Mouse (Mus musculus) bone marrow, adult 2 months (tissue): ENCODE measurements around the gene Serinc1. TPM values are rescaled to one million over a fixed set of nuclear protein-coding genes. Genes with fewer than 3 reads are reported as not detected.

Experiments
- H3K27ac ChIP-seq: fragments of 200-500 bp; 2 replicates; pipeline ENCODE4 v1.5.1; 2012; ENCODE audit warnings: low read depth, mild to moderate bottlenecking, control low read depth, inconsistent platforms, low read length; ENCODE audit not compliant: control insufficient read depth, poor library complexity, insufficient read depth
- H3K4me1 ChIP-seq: fragments of 200-500 bp; 2 replicates; pipeline ENCODE4 v1.6.1; 2011; ENCODE audit warnings: low read length; ENCODE audit not compliant: control insufficient read depth, insufficient read depth
- H3K4me3 ChIP-seq: fragments of 200-500 bp; replicated peaks from 2 replicates; pipeline ENCODE3; 2011; ENCODE audit warnings: mild to moderate bottlenecking, low read depth, low read length, control low read depth; ENCODE audit not compliant: control insufficient read depth
- CTCF ChIP-seq: fragments of 200-500 bp; IDR thresholded peaks from 2 replicates; pipeline ENCODE4 v1.5.1; 2011; ENCODE audit warnings: low read length, control low read depth; ENCODE audit not compliant: control insufficient read depth, insufficient read depth
- POLR2A ChIP-seq: fragments of 200-500 bp; IDR thresholded peaks from 2 replicates; pipeline ENCODE4 v1.6.1; 2011; ENCODE audit warnings: low read depth, mild to moderate bottlenecking, control low read depth, low read length, borderline replicate concordance; ENCODE audit not compliant: control insufficient read depth
- WGBS: fragments of 180-500 bp; shearing (Covaris S2); methylation state at CpG from one replicate; pipeline ENCODE4 v1.1.7; 2018; 5-methylcytosine and 5-hydroxymethylcytosine counted together
- polyA plus RNA-seq: library from polyadenylated mRNA; stranded (reverse); fragments of >200 nt; gene quantifications from 2 replicates; pipeline ENCODE4 v1.2.4, GENCODE M21; 2011; ENCODE audit warnings: low replicate concordance; ENCODE audit not compliant: missing spikeins, insufficient read depth, insufficient read length

Gene Serinc1
- polyA plus RNA-seq, 1 experiment = 30.6 TPM

GRCm38 (mm10) chr10:57492050-57492449 is 40.3 kb downstream of the Serinc1 start:
- H3K27ac ChIP-seq = no peak overlapping the region
- TF ChIP-seq CTCF (no peak), POLR2A (no peak)
- 37% methylated on average over 2 of the region's 2 CpGs for WGBS
- H3K4me3 ChIP-seq = no peak overlapping the region
- H3K4me1 ChIP-seq = no peaks in the 10 kb centered on the region; the same call in 1 of the 2 replicates

- H3K4me1 ChIP-seq = no peaks in the 10 kb centered on the region; the same call in 1 of the 2 replicates
- TF ChIP-seq CTCF = no peak
- TF ChIP-seq POLR2A = no peak
- H3K4me3 ChIP-seq = no peak overlapping the region
- H3K27ac ChIP-seq = no peak overlapping the region
Measured at GRCm38 (mm10) chr10:57488591-57488990, 43.7 kb downstream of the Serinc1 start.

- TF ChIP-seq CTCF = no peak
- TF ChIP-seq POLR2A = no peak
- WGBS = 7% methylated on average over 8 of the region's 8 CpGs
- Histone ChIP-seq H3K27ac (no peak overlapping the region), H3K4me1 (no peaks in the 10 kb centered on the region; the same call in 1 of the 2 replicates), H3K4me3 (no peak overlapping the region)
Measured at GRCm38 (mm10) chr10:57487201-57487600, 45.1 kb downstream of the Serinc1 start.

- under 1% methylated on average over 65 of the region's 65 CpGs for WGBS
- H3K4me3 ChIP-seq = peak overlapping the region; percentile 95
- no peak for TF ChIP-seq POLR2A
- no peak for TF ChIP-seq CTCF
- H3K27ac ChIP-seq = peak overlapping the region; percentile 68
- H3K4me1 ChIP-seq = no peaks in the 10 kb centered on the region; the same call in 1 of the 2 replicates
Measured at GRCm38 (mm10) chr10:57486542-57487071, 45.7 kb downstream of the Serinc1 start.

GRCm38 (mm10) chr10:57485908-57486541 is 46.3 kb downstream of the Serinc1 start, which contains the start of gene Hsf2:
Gene Hsf2 (plus strand): TSS chr10:57486385.
- Histone ChIP-seq H3K4me1 (no peaks in the 10 kb centered on the region; the same call in 1 of the 2 replicates), H3K4me3 (peak within 1 kb of the TSS; percentile 95), H3K27ac (peak within 1 kb of the TSS; percentile 68)
- TF ChIP-seq POLR2A = no peak
- under 1% methylated on average over 52 of the region's 52 CpGs for WGBS

GRCm38 (mm10) chr10:57484741-57485140 is 47.6 kb downstream of the Serinc1 start:
- Histone ChIP-seq H3K4me3 (no peak overlapping the region), H3K27ac (no peak overlapping the region), H3K4me1 (no peaks in the 10 kb centered on the region; the same call in 1 of the 2 replicates)
- WGBS = 79% methylated on average over 3 of the region's 3 CpGs
- TF ChIP-seq CTCF (no peak), POLR2A (no peak)

GRCm38 (mm10) chr10:57481717-57482116 is 50.6 kb downstream of the Serinc1 start:
- Histone ChIP-seq H3K4me3 (no peak overlapping the region), H3K4me1 (no peaks in the 10 kb centered on the region), H3K27ac (no peak overlapping the region)
- WGBS = 69% methylated on average over 5 of the region's 5 CpGs
- TF ChIP-seq POLR2A = no peak
- TF ChIP-seq CTCF = no peak

- TF ChIP-seq CTCF (no peak), POLR2A (no peak)
- H3K4me3 ChIP-seq = no peak overlapping the region
- WGBS = 83% methylated on average over 9 of the region's 9 CpGs
- H3K4me1 ChIP-seq = no peaks in the 10 kb centered on the region
- H3K27ac ChIP-seq = no peak overlapping the region
Measured at GRCm38 (mm10) chr10:57477121-57477843, 55.0 kb downstream of the Serinc1 start.

Other genes with a start within 250 kb of the Serinc1 start
- 4.5 and 7.4 TPM in 2 replicates for gene Hsf2, start 46.1 kb downstream of the Serinc1 start, polyA plus RNA-seq
- 3.4 and 8.7 TPM in 2 replicates for gene Pkib, start 99.5 kb upstream of the Serinc1 start, polyA plus RNA-seq